Mouse (Mus musculus) mouse trophoblast stem cell (cell line): Measurements from ENCODE around the gene Capn2.

Experiments
- in situ Hi-C, 2 experiments: fragments of 300-500 bp; cut with MseI, MboI; formaldehyde crosslinking; loops; 2 replicates in 1 of 2; 3 replicates in 1 of 2; pipeline ENCODE4 v1.15.1; 2025

The Capn2 gene

GRCm38 (mm10) chr1:182424274-182424673 is 93.1 kb downstream of the Capn2 start:
- in situ Hi-C loops: no loop called here

GRCm38 (mm10) chr1:182419481-182419880 is 97.9 kb downstream of the Capn2 start:
- in situ Hi-C loops: no loop called here
